Mouse (Mus musculus): Measurements from ENCODE around the gene Dclre1b.
A peak's percentile ranks its signal among the peaks of the same experiment; 100 is the strongest.

GRCm38 (mm10) chr3:103801631-103802531, 7.4 kb downstream of the Dclre1b start:
- no peak for TF ChIP-seq POLR2A (IDR thresholded peaks at IDR 0.05; ENCODE audit: insufficient read length, low read depth)
- no peak for TF ChIP-seq TCF3 (IDR thresholded peaks at IDR 0.05; ENCODE audit: insufficient read length, low read depth)
- TF ChIP-seq CEBPB (IDR thresholded peaks at IDR 0.05; ENCODE audit: insufficient read depth, poor library complexity, severe bottlenecking) = no peak
- TF ChIP-seq E2F4 (IDR thresholded peaks at IDR 0.05; ENCODE audit: insufficient read depth) = no peak
- peak in 1 of 3 experiments; percentile 67 for TF ChIP-seq MYOG (IDR thresholded peaks at IDR 0.05; ENCODE audit: control insufficient read depth in 1 of 3, insufficient read depth in 1 of 3, insufficient read length in 2 of 3, low read depth in 2 of 3)
- TF ChIP-seq USF1 (IDR thresholded peaks at IDR 0.05; ENCODE audit: low read depth) = no peak
- TF ChIP-seq POLR2AphosphoS2 (IDR thresholded peaks at IDR 0.05; ENCODE audit: insufficient read length, low read depth) = no peak
- TF ChIP-seq TCF12 (IDR thresholded peaks at IDR 0.05; ENCODE audit: insufficient read depth, poor library complexity, severe bottlenecking) = no peak
- TF ChIP-seq MAX (IDR thresholded peaks at IDR 0.05; ENCODE audit: low read depth) = no peak
- peak in 2 of 3 experiments; percentile 23 to 42 for TF ChIP-seq MYOD1 (IDR thresholded peaks at IDR 0.05; ENCODE audit: control insufficient read depth in 1 of 3, insufficient read length in 2 of 3, low read depth in 2 of 3)

Data from myocyte (in vitro differentiated cells).